In genomic region chr16:87567572-87567971, GRCm38 (mm10) we compare ENCODE assay signal across 9 mouse cellular contexts. TPM values are rescaled to one million over a fixed set of nuclear protein-coding genes. Genes with fewer than 3 reads are reported as not detected.
DNase-seq lines count a peak whose midpoint lies in the region; ATAC-seq and TF ChIP-seq lines count a peak whose summit lies in the region.
"Had no signal": no experiment of that assay in that cellular context is flagged by ENCODE, and none has a peak within 500 bp of the region (broad histone marks: within the 10 kb centered on the region; RNA-seq: fewer than 3 reads in every experiment).

No protein-coding gene starts in this region.

- H3K27me3 ChIP-seq in heart, embryonic 12.5 days (replicated peaks), result no peaks in the 10 kb centered on the region
- H3K27me3 ChIP-seq: liver, embryonic 13.5 days had no signal

- H3K27ac ChIP-seq in heart, embryonic 12.5 days (ENCODE audit: poor library complexity, severe bottlenecking), result no peak overlapping the region
- no peak overlapping the region for H3K27ac ChIP-seq in layer of hippocampus, adult 2 months
- H3K27ac ChIP-seq: liver, embryonic 13.5 days had no signal

- TF ChIP-seq CTCF in layer of hippocampus, adult 2 months (conservative IDR thresholded peaks at IDR 0.05), result no peak

- no peak for ATAC-seq in heart, embryonic 12.5 days (ENCODE audit: insufficient number of reproducible peaks, low FRiP score)

- no peaks in the 10 kb centered on the region for H3K36me3 ChIP-seq in heart, embryonic 12.5 days
- H3K36me3 ChIP-seq: liver, embryonic 13.5 days had no signal

- H3K4me1 ChIP-seq in heart, embryonic 12.5 days (replicated peaks), result no peaks in the 10 kb centered on the region
- H3K4me1 ChIP-seq: liver, embryonic 13.5 days had no signal

- no peak overlapping the region for H3K4me2 ChIP-seq in heart, embryonic 12.5 days
- H3K4me2 ChIP-seq: liver, embryonic 13.5 days had no signal

- WGBS in heart, embryonic 12.5 days, result 81% methylated on average over 13 of the region's 13 CpGs

- no peak overlapping the region for H3K9ac ChIP-seq in heart, embryonic 12.5 days
- H3K9ac ChIP-seq: liver, embryonic 13.5 days had no signal

- H3K9me3 ChIP-seq in heart, embryonic 12.5 days (replicated peaks), result no peaks in the 10 kb centered on the region
- H3K9me3 ChIP-seq: liver, embryonic 13.5 days had no signal

- DNase-seq in heart, adult 9 months (ENCODE audit: low spot score in 2 of 2), result peak; percentile 28 to 38
- peak; percentile 63 to 64 for DNase-seq in cerebellum, postnatal 36 days
- DNase-seq in layer of hippocampus, adult 2 months (ENCODE audit: low spot score in 2 of 2), result peak; percentile 49 to 68
- peak; percentile 60 to 62 for DNase-seq in right cerebral cortex, adult 2 months (ENCODE audit: low spot score in 2 of 2)
- DNase-seq in retina, postnatal 1 day, result no peak
- no peak for DNase-seq in kidney, adult 18-20 months
- DNase-seq in kidney, adult 9 months, result no peak
- DNase-seq: liver, embryonic 13.5 days had no signal

- H3K4me3 ChIP-seq in heart, embryonic 12.5 days, result no peak overlapping the region
- H3K4me3 ChIP-seq in layer of hippocampus, adult 2 months, result peak overlapping the region; percentile 37
- H3K4me3 ChIP-seq: liver, embryonic 13.5 days had no signal

RNA-seq across cellular contexts. Expression of gene Map3k7cl, which starts 14.4 kb away (rescaled TPM):
- 0.13 TPM in 1 of 2 replicates, not detected in the other for polyA plus RNA-seq in heart, embryonic 12.5 days (2016; fragmentation: Nextera tagmentation; extraction: Ambion mirVana)
- total RNA-seq in layer of hippocampus, adult 2 months (2021), result under 1 TPM in 1 of 2 experiments, not detected in 1; 0.49 TPM
- polyA plus RNA-seq: liver, embryonic 13.5 days had no signal

Comparison
In these comparisons a context has a peak if more than half of its experiments do, and no peak if none do; other contexts are left out.
1. DNase-seq: peak in heart, adult 9 months (2 of 2), cerebellum, postnatal 36 days (2 of 2), layer of hippocampus, adult 2 months (2 of 2) and right cerebral cortex, adult 2 months (2 of 2); none in retina, postnatal 1 day (single experiment), kidney, adult 18-20 months (single experiment) and kidney, adult 9 months (single experiment).